In the genomic region with DNA sequence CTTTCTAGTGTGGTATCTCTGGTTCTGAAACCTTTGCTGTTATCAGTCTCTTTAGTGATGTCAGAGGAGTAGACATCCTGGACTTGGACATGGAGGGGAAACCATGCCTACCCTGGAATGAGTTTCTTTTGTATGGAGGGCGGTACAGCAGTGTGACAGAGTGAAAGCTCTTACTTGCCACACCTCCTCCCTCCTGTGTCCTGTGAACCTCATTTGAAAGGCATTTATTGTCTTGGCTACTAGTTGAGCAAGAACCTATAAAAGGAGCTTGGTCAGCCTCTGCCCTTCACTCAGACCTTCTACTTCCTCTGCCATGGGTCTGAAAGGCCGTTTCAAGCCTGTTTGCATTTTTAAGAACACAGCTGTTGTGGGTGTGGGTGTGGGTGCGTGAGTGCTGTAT, we compare ENCODE assay signal across 11 mouse cellular contexts.
DNase-seq lines count a peak whose midpoint lies in the region; ATAC-seq and TF ChIP-seq lines count a peak whose summit lies in the region.
"Had no signal": no experiment of that assay in that cellular context is flagged by ENCODE, and none has a peak within 500 bp of the region (broad histone marks: within the 10 kb centered on the region; RNA-seq: fewer than 3 reads in every experiment).

No protein-coding gene starts in this region.

- no peaks in the 10 kb centered on the region for H3K27me3 ChIP-seq in heart, embryonic 12.5 days (replicated peaks)
- H3K27me3 ChIP-seq in embryonic facial prominence, embryonic 10.5 days (replicated peaks; ENCODE audit: low read depth, poor library complexity, severe bottlenecking), result no peaks in the 10 kb centered on the region
- H3K27me3 ChIP-seq in liver, embryonic 16.5 days (ENCODE audit: control insufficient read depth, insufficient read depth, low read depth, low read length), result no peaks in the 10 kb centered on the region
- H3K27me3 ChIP-seq in midbrain, postnatal 0 days (ENCODE audit: insufficient read depth, low read length), result no peaks in the 10 kb centered on the region
- no peaks in the 10 kb centered on the region for H3K27me3 ChIP-seq in midbrain, embryonic 14.5 days (ENCODE audit: control insufficient read depth, insufficient read depth, low read length)

- 0 out of 2 replicates have a peak overlapping the region, but pooled peaks have one; percentile 44 for H3K27ac ChIP-seq in heart, embryonic 12.5 days (ENCODE audit: poor library complexity, severe bottlenecking)
- 0 out of 2 replicates have a peak overlapping the region, but pooled peaks have one; percentile 12 for H3K27ac ChIP-seq in embryonic facial prominence, embryonic 10.5 days (replicated peaks)
- H3K27ac ChIP-seq in liver, embryonic 16.5 days (ENCODE audit: low read length), result peak overlapping the region; percentile 90
- H3K27ac ChIP-seq in midbrain, postnatal 0 days (ENCODE audit: low read depth, low read length), result no peak overlapping the region
- H3K27ac ChIP-seq in midbrain, embryonic 14.5 days (replicated peaks; ENCODE audit: low read depth, low read length), result no peak overlapping the region

- no peak for DNase-seq in heart, postnatal 10 days
- DNase-seq in A20 (ENCODE audit: low read depth, low spot score), result peak; percentile 10
- DNase-seq in embryonic facial prominence, embryonic 10.5 days (ENCODE audit: low spot score), result no peak
- no peak for DNase-seq in left cerebral cortex, postnatal 4 days
- no peak for DNase-seq in midbrain, postnatal 0 days (ENCODE audit: low spot score)
- no peak for DNase-seq in midbrain, embryonic 14.5 days
- DNase-seq: cerebellum, adult 8-10 months; kidney, postnatal 36 days had no signal

- no peak overlapping the region for H3K4me3 ChIP-seq in heart, embryonic 12.5 days
- H3K4me3 ChIP-seq in embryonic facial prominence, embryonic 10.5 days, result no peak overlapping the region
- H3K4me3 ChIP-seq in liver, embryonic 16.5 days (ENCODE audit: low read depth, low read length), result no peak overlapping the region
- H3K4me3 ChIP-seq in midbrain, postnatal 0 days (ENCODE audit: low read depth, low read length), result no peak overlapping the region
- no peak overlapping the region for H3K4me3 ChIP-seq in midbrain, embryonic 14.5 days (replicated peaks; ENCODE audit: low read depth, low read length)

- 52% methylated on average over 3 of the region's 3 CpGs for WGBS in heart, embryonic 12.5 days
- WGBS in embryonic facial prominence, embryonic 10.5 days, result 72% methylated on average over 3 of the region's 3 CpGs
- 50% methylated on average over 3 of the region's 3 CpGs for WGBS in liver, embryonic 16.5 days (ENCODE audit: insufficient replicate concordance)
- WGBS in midbrain, postnatal 0 days, result 74% methylated on average over 3 of the region's 3 CpGs
- 57% methylated on average over 3 of the region's 3 CpGs for WGBS in midbrain, embryonic 14.5 days

- H3K36me3 ChIP-seq in heart, embryonic 12.5 days, result peaks cover 17% of the 10 kb centered on the region
- H3K36me3 ChIP-seq in embryonic facial prominence, embryonic 10.5 days (replicated peaks), result peaks cover 48% of the 10 kb centered on the region
- no peaks in the 10 kb centered on the region for H3K36me3 ChIP-seq in liver, embryonic 16.5 days (ENCODE audit: control insufficient read depth, insufficient read depth)
- H3K36me3 ChIP-seq in midbrain, postnatal 0 days (ENCODE audit: insufficient read depth, low read length), result 0 out of 2 replicates have a peak, but pooled peaks cover 5% of the 10 kb centered on the region
- 0 out of 2 replicates have a peak, but pooled peaks cover 6% of the 10 kb centered on the region for H3K36me3 ChIP-seq in midbrain, embryonic 14.5 days (ENCODE audit: control insufficient read depth, insufficient read depth, low read length)

- peaks cover 54% of the 10 kb centered on the region for H3K4me1 ChIP-seq in heart, embryonic 12.5 days (replicated peaks)
- peaks cover 53% of the 10 kb centered on the region for H3K4me1 ChIP-seq in embryonic facial prominence, embryonic 10.5 days
- H3K4me1 ChIP-seq in liver, embryonic 16.5 days (ENCODE audit: control insufficient read depth, low read depth, low read length), result peaks cover 53% of the 10 kb centered on the region
- H3K4me1 ChIP-seq in midbrain, postnatal 0 days (ENCODE audit: insufficient read depth, low read length), result no peaks in the 10 kb centered on the region
- H3K4me1 ChIP-seq in midbrain, embryonic 14.5 days (ENCODE audit: control insufficient read depth, insufficient read depth, low read length), result no peaks in the 10 kb centered on the region

- ATAC-seq in heart, embryonic 12.5 days (ENCODE audit: insufficient number of reproducible peaks, low FRiP score), result no peak
- no peak for ATAC-seq in liver, embryonic 16.5 days (ENCODE audit: low read depth)
- ATAC-seq in midbrain, postnatal 0 days (ENCODE audit: low FRiP score), result no peak
- ATAC-seq in midbrain, embryonic 14.5 days (ENCODE audit: low FRiP score, low TSS enrichment), result no peak
- ATAC-seq: inflammation-experienced regulatory T-cells, adult 6 months had no signal

- H3K9me3 ChIP-seq in heart, embryonic 12.5 days (replicated peaks), result no peaks in the 10 kb centered on the region
- no peaks in the 10 kb centered on the region for H3K9me3 ChIP-seq in embryonic facial prominence, embryonic 10.5 days
- H3K9me3 ChIP-seq in liver, embryonic 16.5 days (replicated peaks; ENCODE audit: control insufficient read depth, low read length), result no peaks in the 10 kb centered on the region
- no peaks in the 10 kb centered on the region for H3K9me3 ChIP-seq in midbrain, postnatal 0 days (ENCODE audit: low read length)
- no peaks in the 10 kb centered on the region for H3K9me3 ChIP-seq in midbrain, embryonic 14.5 days (ENCODE audit: control insufficient read depth, low read length)

- H3K9ac ChIP-seq in heart, embryonic 12.5 days, result no peak overlapping the region
- peak overlapping the region; percentile 32; the same call in 1 of the 2 replicates for H3K9ac ChIP-seq in liver, embryonic 16.5 days (ENCODE audit: low read depth, low read length)
- H3K9ac ChIP-seq in midbrain, postnatal 0 days (replicated peaks; ENCODE audit: low read length, poor library complexity, severe bottlenecking), result no peak overlapping the region
- H3K9ac ChIP-seq in midbrain, embryonic 14.5 days (replicated peaks; ENCODE audit: low read length), result no peak overlapping the region

- no peak overlapping the region for H3K4me2 ChIP-seq in heart, embryonic 12.5 days
- H3K4me2 ChIP-seq in liver, embryonic 16.5 days (ENCODE audit: low read depth, low read length), result peak overlapping the region; percentile 55
- no peak overlapping the region for H3K4me2 ChIP-seq in midbrain, postnatal 0 days (ENCODE audit: low read depth, low read length, poor library complexity, severe bottlenecking)
- no peak overlapping the region for H3K4me2 ChIP-seq in midbrain, embryonic 14.5 days (ENCODE audit: low read length)

- intact Hi-C loops in heart, postnatal 10 days (cut with DNase I), result no loop called here
- intact Hi-C loops in left cerebral cortex, postnatal 4 days (cut with DNase I), result no loop called here

- TF ChIP-seq CTCF in midbrain, postnatal 0 days (IDR thresholded peaks at IDR 0.05), result no peak

Comparison
In these comparisons a context has a peak if more than half of its experiments do, and no peak if none do; other contexts are left out.
1. H3K27ac ChIP-seq: peak in heart, embryonic 12.5 days (single experiment), embryonic facial prominence, embryonic 10.5 days (single experiment) and liver, embryonic 16.5 days (single experiment); none in midbrain, postnatal 0 days (single experiment) and midbrain, embryonic 14.5 days (single experiment).